Mouse (Mus musculus) kidney, adult 2 months (tissue): ENCODE results near the gene Cd177. TPM values are rescaled to one million over a fixed set of nuclear protein-coding genes. Genes with fewer than 3 reads are reported as not detected.
"Not testable (repeated sequence)": the region's sequence is repeated elsewhere in the genome, so short reads cannot be mapped to it uniquely, and the experiment has no call there.

Source experiments
- DNase-seq: peaks from one replicate; pipeline ENCODE4 v3.0.0; 2021
- H3K27ac ChIP-seq: fragments of 200-500 bp; 2 replicates; pipeline ENCODE4 v1.5.1; 2012; ENCODE audit warnings: low read depth, low read length, control low read depth, inconsistent platforms; ENCODE audit not compliant: insufficient read depth
- H3K27me3 ChIP-seq: fragments of 200-500 bp; replicated peaks from 2 replicates; pipeline ENCODE4 v1.6.1; 2012; ENCODE audit warnings: mild to moderate bottlenecking, moderate library complexity, low read length, inconsistent platforms; ENCODE audit not compliant: control insufficient read depth, insufficient read depth
- H3K36me3 ChIP-seq: fragments of 200-500 bp; 2 replicates; pipeline ENCODE4 v1.6.1; 2012; ENCODE audit warnings: mild to moderate bottlenecking, moderate library complexity, low read length, inconsistent platforms; ENCODE audit not compliant: control insufficient read depth, insufficient read depth
- H3K4me1 ChIP-seq: fragments of 200-500 bp; 2 replicates; pipeline ENCODE4 v1.6.1; 2011; ENCODE audit warnings: low read length; ENCODE audit not compliant: control insufficient read depth, insufficient read depth
- H3K4me3 ChIP-seq: fragments of 200-500 bp; 2 replicates; pipeline ENCODE4 v1.5.1; 2011; ENCODE audit warnings: mild to moderate bottlenecking, low read depth, low read length, control low read depth; ENCODE audit not compliant: insufficient read depth
- CTCF ChIP-seq: fragments of 200-500 bp; conservative IDR thresholded peaks from 2 replicates; pipeline ENCODE4 v1.5.1; 2011; ENCODE audit warnings: low read depth, mild to moderate bottlenecking, control low read depth, low read length, moderate library complexity, mixed read lengths; ENCODE audit not compliant: insufficient read depth, insufficient read length
- POLR2A ChIP-seq: fragments of 200-500 bp; IDR thresholded peaks from one replicate; pipeline ENCODE4 v1.6.1; 2011; ENCODE audit warnings: low read depth, low read length, control low read depth
- WGBS: fragments of 180-500 bp; shearing (Covaris S2); methylation state at CpG from one replicate; pipeline ENCODE4 v1.1.7; 2018; 5-methylcytosine and 5-hydroxymethylcytosine counted together
- polyA plus RNA-seq: library from polyadenylated mRNA; depleted of rRNA; stranded (reverse); fragments of >200 nt; gene quantifications from 2 replicates; pipeline ENCODE4 v1.2.3, GENCODE M21; 2012; rRNA removed

The Cd177 gene
- 0.03 and 0.05 TPM in 2 replicates for polyA plus RNA-seq

DNA sequence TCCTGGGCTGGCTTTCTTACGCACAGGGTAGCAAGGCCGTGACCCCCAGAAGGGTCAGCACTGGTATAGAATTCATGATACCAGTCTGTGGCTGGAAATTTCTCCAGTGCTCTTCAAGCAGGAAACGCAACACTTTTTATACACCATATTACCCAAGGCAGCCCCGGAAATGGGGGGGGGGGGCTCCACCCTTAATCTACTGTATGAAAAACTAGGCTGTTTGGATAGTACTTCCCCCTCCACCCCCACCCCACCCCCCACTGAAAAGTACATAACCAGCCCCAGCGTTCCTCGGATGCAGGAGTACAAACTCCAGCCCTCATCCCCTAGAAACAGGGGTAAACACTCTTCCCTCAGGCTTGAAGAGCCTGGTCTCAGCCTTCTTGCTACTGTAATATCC, at the start of gene Cd177:
TSS of gene Cd177 (minus strand) at position 101 of the 400 bp plus-strand sequence.
- no peaks in the 10 kb centered on the region for H3K36me3 ChIP-seq
- H3K27ac ChIP-seq: no peak within 1 kb of the TSS
- WGBS: 52% methylated on average over 6 of the region's 6 CpGs
- H3K4me3 ChIP-seq: no peak within 1 kb of the TSS
- no peaks in the 10 kb centered on the region for H3K4me1 ChIP-seq
- TF ChIP-seq POLR2A (no peak), CTCF (no peak)
- no peaks in the 10 kb centered on the region for H3K27me3 ChIP-seq
- DNase-seq: no peak

GRCm38 (mm10) chr7:24809041-24809440, 48.9 kb upstream of the Cd177 start:
- TF ChIP-seq POLR2A (no peak), CTCF (no peak)
- Histone ChIP-seq H3K27ac (no peak overlapping the region), H3K27me3 (no peaks in the 10 kb centered on the region), H3K4me3 (no peak overlapping the region), H3K36me3 (no peaks in the 10 kb centered on the region), H3K4me1 (no peaks in the 10 kb centered on the region)
- no peak for DNase-seq
- WGBS: 60% methylated on average over 2 of the region's 2 CpGs

GRCm38 (mm10) chr7:24804826-24805225, 44.7 kb upstream of the Cd177 start:
- H3K4me1 ChIP-seq: no peaks in the 10 kb centered on the region
- DNase-seq: no peak
- TF ChIP-seq POLR2A: no peak
- no peak for TF ChIP-seq CTCF
- H3K27me3 ChIP-seq: no peaks in the 10 kb centered on the region
- no peaks in the 10 kb centered on the region for H3K36me3 ChIP-seq
- WGBS: 53% methylated on average over 6 of the region's 6 CpGs
- H3K27ac ChIP-seq: no peak overlapping the region
- no peak overlapping the region for H3K4me3 ChIP-seq

GRCm38 (mm10) chr7:24802149-24802767, 42.1 kb upstream of the Cd177 start:
- Histone ChIP-seq H3K27ac (no peak overlapping the region), H3K27me3 (no peaks in the 10 kb centered on the region), H3K4me1 (no peaks in the 10 kb centered on the region), H3K4me3 (no peak overlapping the region), H3K36me3 (no peaks in the 10 kb centered on the region)
- 59% methylated on average over 7 of the region's 7 CpGs for WGBS
- no peak for TF ChIP-seq POLR2A
- TF ChIP-seq CTCF: no peak
- DNase-seq: no peak

DNA sequence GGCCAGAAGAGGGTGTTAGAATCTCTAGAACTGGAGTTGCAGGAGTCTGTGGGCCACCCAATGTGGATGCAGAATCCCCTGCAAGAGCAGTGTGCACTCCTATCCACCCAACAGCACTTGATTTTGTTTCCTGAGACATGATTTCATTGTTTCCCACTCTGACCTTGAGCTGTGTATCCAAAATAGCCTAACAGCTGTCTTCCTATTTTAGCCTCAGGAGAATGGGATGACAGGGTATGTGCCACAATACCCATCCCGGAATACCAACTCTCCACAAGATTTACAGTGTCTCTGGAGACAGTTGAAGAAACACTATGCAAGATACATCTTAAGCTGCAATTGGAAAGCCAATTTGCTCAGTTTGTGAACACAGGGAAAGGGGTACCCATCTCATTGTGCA, 37.8 kb upstream of the Cd177 start:
- no peaks in the 10 kb centered on the region for H3K36me3 ChIP-seq
- H3K27me3 ChIP-seq: no peaks in the 10 kb centered on the region
- H3K4me1 ChIP-seq: no peaks in the 10 kb centered on the region
- DNase-seq: no peak
- H3K4me3 ChIP-seq: no peak overlapping the region
- no peak overlapping the region for H3K27ac ChIP-seq
- TF ChIP-seq CTCF (no peak), POLR2A (no peak)
- 74% methylated on average over 1 of the region's 1 CpGs for WGBS

GRCm38 (mm10) chr7:24776918-24777317, 16.8 kb upstream of the Cd177 start, which contains the start of gene Ceacam10:
Gene Ceacam10 (plus strand): TSS chr7:24777206.
- H3K4me1 ChIP-seq, H3K4me3 ChIP-seq, H3K27ac ChIP-seq, DNase-seq, H3K27me3 ChIP-seq, H3K36me3 ChIP-seq: not testable (repeated sequence)
- 21% methylated on average over 4 of the region's 4 CpGs for WGBS

GRCm38 (mm10) chr7:24776145-24776544, 16.0 kb upstream of the Cd177 start:
- Histone ChIP-seq H3K27me3 (no peaks in the 10 kb centered on the region), H3K4me1 (no peaks in the 10 kb centered on the region), H3K4me3 (no peak overlapping the region), H3K36me3 (no peaks in the 10 kb centered on the region), H3K27ac (no peak overlapping the region)
- 68% methylated on average over 2 of the region's 2 CpGs for WGBS
- DNase-seq: no peak
- TF ChIP-seq POLR2A: no peak
- no peak for TF ChIP-seq CTCF

DNA sequence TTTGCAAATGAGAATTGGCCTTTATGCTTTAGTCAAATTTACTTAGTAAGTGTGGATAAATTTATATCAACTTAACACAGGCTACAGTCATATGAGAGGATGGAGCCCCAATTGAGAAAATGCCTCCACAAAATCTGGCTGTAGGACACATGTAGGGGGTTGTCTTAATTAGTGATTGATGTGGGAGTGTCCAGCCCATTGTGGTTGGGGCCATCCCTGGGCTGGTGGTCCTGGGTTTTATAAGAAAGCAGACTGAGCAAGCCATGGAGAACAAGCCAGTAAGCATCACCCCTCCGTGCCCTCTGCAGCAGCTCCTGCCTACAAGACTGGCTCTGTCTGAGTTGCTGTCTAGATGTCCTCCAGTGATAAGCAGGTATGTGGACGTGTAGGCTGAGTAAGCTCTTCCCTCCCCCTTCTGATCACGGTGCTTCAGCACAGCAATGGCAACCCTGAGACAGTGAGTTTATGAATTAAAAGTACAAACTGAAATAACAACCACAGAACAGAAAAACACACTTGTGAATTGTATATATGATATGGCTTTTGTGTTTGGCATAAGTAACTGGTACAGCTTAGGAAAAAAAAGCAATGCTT, 13.9 kb upstream of the Cd177 start:
- 40% methylated on average over 3 of the region's 3 CpGs for WGBS
- Histone ChIP-seq H3K36me3 (no peaks in the 10 kb centered on the region), H3K27ac (no peak overlapping the region)

More for the DNA sequence above, 13.9 kb upstream of the Cd177 start:
- DNase-seq: no peak
- Histone ChIP-seq H3K4me1 (no peaks in the 10 kb centered on the region), H3K4me3 (no peak overlapping the region), H3K27me3 (no peaks in the 10 kb centered on the region)
- no peak for TF ChIP-seq CTCF
- TF ChIP-seq POLR2A: no peak
